Mouse (Mus musculus) right cerebral cortex, postnatal 36 days (tissue): ENCODE measurements around the gene Grhl3.

Experiments
- DNase-seq, 2 experiments: peaks; one replicate each; pipeline ENCODE4 v3.0.0; 2022; ENCODE audit warnings: low spot score in 2 of 2, mixed read lengths in 1 of 2

Grhl3 gene

DNA sequence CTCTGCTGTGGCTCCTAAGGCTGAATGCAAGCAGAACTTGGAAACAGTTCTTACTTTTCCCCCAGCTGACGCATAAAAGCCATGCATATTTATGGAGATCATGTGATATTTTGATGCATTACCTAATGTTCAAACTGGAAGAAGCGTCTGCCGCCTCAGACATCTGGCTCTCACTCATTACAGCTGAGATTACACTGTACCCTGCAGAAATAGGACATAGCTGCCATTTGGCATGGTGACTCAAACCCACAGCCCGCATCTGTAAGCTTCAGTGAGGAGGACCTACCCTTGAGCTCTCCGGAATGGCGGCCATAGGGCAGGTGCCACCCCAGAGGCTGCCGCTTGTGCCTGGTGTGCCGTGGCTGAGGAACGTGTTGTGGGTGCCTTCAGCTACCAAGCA lies 42.2 kb downstream of the Grhl3 start:
- DNase-seq = peak; percentile 62 to 74

DNA sequence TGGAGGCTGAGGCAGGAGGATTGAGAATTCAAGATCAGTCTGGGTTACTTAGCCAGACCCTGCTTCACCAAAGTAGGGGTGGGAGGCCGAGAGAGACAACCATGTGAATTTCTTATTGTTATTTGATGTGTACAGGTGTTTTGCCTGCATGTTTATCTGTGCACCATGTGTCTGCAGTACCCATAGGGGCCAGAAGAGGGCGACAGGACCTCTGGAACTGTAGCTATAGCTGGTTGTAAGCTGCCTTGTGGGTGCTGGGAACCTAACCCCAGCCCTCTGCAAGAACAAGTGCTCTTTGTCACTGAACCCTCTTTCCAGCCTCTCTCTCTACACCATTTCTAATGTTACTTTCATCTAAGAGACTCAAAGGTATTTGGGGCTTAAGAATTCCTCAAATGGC lies 43.2 kb downstream of the Grhl3 start:
- no peak for DNase-seq

DNA sequence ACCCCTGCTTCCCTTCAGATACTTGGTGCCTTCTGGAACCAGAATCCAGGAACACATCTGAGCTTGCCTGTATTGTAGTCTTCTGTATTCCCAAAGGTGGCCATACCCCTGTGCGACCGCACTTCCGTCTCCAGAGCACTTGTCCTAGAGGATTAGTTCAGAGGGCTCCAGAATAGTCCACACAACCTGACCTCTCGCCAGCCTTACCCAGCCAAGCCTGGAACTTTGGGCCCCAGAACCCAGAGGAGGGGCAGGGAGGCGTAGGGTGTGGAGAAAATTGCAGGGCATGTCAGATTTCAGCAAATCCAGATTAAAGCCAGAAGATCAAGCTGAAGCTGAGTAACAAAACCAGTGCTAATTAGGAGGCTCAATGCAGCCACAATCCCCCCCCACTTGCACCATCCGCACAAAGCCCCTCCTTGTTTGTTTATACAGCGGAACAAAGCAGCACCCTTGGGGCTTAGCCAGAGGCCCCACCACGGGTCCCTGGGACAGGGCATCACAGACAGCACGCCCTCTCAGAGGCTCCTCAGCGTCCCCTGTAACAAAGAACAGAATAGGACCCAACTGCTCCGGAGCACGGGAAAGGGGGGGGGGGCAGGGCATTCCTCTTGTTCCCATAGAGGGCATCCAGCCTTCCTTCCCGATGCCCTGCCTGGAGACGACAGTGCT lies 47.3 kb downstream of the Grhl3 start:
- no peak for DNase-seq

DNA sequence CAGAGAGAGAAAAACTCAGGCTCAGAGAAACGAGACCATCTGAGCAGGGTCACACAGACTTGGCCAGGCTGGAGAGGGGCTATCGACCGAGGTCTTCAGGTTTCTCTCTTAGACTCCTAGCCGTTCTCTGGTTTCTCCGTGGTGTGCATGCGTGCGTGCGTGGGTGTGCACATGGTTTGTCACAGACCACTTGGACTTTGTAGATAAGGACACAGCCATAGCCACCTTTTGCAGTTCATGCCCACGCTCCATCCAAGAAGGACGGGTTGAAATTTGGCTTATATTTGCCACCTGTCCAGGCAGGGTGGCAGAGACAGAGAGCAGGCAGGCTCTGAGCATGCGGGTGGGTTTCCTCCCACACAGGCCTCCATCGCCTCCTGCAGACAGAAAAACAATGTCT lies 48.4 kb downstream of the Grhl3 start:
- DNase-seq = no peak

DNA sequence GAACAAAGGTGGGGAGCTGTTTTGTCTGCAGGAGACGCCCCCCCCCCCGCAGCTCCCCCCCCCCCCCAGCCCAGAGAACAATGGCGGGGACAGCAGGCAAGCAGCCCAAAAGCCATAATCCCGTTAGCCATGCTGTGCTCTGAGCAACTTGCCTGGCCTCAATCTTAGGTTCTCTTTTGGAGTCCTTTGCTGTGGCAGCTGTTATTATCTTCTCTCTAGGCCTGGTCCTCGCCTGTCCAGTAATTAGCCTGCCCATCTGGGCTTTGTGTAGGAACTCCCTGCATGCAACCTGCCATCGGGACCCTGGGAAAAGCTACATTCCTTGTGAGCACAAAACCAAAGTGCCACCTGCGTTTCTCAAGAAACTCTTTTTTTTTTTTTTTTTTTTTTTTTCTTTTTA lies 49.5 kb downstream of the Grhl3 start:
- no peak for DNase-seq

DNA sequence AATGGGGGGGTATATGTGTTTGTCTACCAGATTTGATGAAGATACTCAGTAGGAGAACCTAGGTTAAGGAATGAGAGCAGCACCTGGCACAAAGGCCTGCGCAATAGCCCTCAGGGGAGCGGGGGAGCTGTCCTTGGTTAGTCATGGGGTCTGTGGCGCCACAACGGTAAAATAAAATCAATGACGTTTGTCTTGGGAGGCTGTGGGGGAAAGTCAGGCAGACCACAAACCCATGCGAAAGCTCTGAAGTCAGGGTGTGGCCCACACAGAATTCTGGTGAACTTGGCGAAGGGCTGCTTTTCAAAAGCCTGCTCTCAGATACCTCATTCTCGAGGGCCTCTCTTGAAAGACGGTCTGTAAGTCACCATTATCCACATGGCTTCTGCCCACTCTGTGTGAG lies 53.0 kb downstream of the Grhl3 start:
- no peak for DNase-seq

DNA sequence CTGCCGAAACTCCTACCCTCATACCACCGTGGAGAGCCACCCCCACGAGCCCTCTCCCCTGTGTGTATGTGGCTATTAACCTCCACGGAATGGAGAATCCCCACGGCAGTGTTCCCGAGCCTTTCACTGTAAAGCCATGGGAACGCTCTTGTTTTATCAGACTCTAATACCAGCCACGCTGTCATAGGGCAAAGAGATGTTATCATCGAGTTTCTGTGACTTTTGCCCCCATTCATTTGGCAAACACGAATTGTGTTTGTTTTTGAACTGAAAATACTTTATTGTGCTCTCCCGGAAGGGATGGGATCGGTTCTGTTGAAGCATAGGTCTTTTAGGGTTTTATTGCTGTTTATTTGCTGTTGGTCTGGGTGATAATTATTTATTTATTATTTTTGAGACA lies 55.3 kb downstream of the Grhl3 start:
- no peak for DNase-seq

DNA sequence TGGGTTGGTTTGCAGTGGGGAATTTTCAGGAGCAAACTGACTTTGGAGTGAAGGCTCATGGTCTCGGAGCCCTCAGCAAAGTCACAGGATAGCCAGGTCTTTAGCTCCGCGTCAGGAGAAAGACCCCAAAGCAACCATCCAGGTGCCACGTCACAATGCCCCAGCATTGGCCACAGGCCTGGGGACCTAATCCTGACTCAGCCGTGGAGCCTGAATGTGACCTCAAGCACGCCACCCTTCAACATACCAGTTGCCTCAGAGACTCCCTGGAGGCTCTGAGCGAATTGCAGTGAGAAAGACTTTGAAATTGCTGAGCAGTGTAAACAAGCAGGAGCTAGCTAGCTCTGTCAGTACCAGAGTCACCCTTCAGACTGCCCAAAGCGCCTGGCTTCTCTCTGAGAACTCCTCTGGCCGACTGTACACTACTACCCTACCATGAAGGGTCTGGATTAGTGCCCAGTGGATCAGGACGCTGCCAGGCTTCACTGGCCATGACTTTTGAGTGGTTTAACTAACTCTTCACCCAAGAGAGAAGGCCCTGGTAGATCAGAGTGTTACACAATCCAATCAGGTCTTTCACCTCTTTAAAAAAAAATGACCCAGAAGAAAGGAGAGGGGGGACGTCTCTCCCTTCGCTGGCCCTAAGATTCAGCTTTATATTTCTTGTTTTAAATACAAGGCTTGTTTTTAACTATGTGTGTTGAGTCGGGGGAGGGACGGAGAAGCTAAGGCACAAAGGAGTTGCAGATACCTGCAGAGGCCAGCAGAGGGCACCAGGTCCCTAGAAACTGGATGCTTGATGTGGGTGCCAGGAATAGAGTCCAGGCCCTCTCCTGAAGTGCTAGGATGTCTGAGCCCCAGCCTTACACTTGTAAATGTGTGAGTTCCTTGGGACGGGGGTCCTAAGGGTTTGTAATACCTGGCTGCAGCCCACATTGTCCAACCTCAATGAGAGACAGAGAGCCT lies 56.8 kb downstream of the Grhl3 start:
- DNase-seq = no peak

DNA sequence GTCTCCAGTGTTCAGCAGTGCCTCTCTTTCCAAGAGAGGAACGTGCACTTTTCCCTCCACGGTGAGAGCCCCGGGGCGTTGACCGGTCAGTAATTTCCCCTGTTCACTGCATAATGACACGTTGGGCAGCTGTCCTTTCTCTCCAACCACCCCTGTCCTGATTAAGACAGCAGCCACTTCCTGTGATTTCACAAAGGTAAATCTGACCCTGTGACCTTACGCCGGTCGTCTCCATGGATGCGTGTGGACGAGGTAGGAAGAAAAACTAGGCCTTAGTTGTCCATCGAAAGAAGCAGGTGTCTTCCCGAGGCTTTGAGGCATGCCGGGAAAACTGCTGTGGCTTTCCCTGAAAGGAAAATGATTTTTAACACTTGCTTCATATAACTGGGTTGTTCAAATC lies 58.5 kb downstream of the Grhl3 start:
- no peak for DNase-seq

DNA sequence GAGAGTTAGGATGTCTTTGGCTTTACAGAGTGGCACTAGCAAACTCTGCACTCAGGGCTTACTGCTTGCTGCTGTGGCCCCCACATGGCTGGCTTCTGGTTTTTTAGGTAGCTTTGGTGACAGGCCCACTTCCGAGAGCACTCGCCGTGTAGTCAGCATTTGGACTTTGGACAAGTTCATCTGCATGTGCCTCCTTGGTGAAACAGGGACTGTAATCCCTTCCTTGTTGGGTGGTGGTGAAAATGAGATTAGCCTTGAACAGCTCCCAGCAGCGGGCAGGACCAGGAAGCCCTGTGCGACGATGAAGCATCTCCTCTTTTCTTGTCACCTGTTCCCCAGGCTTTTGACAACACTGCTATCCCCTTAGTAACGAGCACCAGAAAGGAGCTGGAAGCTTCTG lies 59.6 kb downstream of the Grhl3 start:
- DNase-seq = no peak

DNA sequence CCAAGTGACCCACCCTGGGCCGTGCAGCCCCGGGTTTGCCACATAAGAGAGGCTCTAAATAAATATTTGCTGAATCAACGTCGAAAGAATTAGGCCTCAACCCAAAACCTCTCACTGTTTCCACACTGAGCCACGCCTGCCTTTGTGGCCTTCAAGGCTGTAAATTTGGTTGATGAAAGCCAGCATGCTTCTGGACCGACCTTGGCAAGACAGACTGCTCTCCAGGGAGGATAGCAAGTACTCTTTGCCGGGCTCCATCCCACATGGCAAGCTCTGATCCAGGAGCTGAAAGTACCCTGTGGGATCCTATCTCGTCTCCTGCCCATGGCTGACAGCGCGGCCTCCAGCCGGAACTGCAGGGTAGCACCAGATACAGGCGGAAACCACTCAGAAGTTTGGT lies 63.9 kb downstream of the Grhl3 start:
- no peak for DNase-seq

DNA sequence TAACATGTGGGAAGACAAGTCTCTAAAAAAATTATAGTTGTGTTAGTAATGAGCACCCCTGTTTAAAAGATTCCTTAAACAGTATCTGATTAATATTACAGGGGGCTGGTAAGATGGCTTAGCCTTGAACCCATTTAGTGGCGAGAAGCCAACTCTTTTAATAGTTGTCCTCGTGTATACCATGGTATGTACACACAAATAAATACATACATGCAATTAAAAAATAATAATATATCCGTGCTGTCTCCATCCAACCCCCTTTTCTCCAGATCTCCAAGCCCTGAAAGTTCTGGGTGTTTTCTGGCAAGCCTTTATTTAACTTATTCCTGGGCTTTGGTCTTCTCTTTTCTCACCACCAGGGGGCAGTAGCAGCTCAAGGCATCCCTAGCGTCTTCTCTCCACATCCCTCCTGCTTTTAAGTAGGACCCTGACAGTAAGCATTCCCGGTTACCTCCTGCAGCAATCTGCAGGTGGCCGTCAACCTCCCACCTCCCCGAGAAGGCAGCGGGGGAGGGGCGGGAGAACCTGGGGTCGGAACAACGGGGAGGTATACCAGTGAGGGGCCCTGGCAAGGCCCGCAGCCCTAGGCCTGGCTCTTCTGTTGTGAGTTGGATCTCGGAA lies 64.9 kb downstream of the Grhl3 start:
- peak; percentile 61 to 75 for DNase-seq

DNA sequence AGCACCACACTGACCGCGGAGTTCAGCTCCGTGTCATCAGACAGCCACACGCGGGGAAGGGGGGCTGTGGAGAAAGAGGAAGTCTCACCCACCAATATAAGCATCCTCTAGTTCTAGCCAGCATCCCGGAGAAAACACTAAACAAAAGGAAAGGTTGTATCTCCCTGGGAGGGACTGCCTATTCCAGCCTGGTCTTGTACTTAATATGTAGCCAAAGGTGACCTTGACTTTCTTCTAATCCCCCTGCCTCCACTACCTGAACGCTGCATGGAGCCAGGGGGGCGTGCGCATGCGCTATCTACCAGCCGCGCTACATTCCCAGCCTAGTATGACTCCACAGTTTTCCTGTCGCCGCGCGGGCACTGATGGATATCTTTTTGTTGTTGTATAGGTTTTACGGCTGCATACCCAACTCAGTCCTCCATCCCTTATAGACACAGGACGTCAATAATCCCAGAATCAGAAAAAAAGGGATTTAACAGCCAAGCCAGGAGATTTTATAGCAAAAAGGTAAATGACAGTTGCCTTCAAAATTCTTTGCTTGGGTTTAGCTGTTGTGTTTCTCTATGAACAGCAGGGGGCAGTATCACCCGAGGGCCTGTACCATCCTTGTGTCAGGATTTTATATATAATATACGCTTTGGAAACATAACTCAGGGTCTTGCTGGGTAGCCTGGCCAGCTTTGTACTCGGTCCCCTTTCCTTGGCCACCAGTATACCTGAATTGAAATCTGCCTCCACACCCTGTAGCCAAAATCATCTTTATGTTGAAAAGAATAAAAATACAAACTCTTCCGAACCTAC lies 65.7 kb downstream of the Grhl3 start:
- DNase-seq = peak; percentile 49 to 63

DNA sequence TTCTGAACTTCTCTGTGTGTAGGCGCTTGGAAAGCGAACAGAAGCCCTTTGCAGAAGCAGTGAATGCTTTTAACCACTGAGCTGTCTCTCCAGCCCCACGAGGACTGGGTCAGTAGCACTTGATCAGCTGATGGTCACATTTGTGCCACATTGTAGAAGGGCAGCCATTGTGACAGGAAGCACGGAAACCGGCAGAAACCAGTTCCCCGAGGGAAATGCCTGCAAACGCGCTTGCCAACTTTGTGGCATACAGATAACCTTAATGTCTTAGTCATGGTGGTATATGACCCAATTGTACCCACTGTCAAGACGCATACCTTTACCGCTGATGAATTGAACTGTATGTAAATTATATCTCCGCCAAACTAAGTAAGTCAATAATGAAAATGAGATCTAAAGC lies 67.6 kb downstream of the Grhl3 start:
- DNase-seq = no peak

DNA sequence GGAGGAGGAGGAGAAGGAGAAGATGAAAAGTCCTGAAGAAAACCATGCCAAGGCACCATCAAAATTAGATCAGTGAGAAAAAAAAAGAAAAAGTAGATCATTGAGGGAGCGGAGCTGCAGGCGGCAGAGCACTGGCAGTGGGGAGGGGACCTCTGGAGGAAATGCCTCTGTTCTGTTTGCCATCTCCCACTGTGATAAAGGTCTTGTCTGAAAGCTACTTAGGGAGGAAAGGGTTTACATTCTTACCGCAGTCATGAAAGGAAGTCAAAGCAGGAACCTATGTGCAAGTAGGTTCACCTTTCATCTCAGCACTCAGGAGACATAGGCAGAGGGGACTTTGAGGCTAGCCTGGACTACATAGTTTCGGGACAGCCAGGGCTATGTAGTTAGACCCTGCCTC lies 71.8 kb downstream of the Grhl3 start:
- no peak for DNase-seq

DNA sequence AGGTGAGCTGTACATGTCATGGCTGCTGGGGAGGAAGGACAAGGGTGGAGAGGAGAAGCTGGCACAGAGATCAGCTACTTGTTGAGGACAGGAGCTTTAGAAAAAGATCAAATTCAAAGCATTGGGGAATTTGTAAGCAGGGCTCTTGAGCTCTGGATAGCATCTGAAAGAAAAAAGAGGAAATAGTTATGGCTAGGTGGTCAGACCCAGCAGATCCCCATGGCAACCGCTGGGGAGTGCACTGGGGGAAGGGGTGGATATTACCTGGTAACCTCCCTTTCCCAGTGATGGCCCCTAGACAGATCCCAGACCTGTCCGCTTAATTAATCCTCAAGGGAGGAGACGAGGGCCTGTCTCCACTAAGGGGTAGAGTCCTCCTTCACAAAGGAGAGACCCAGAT lies 73.6 kb downstream of the Grhl3 start:
- no peak for DNase-seq

DNA sequence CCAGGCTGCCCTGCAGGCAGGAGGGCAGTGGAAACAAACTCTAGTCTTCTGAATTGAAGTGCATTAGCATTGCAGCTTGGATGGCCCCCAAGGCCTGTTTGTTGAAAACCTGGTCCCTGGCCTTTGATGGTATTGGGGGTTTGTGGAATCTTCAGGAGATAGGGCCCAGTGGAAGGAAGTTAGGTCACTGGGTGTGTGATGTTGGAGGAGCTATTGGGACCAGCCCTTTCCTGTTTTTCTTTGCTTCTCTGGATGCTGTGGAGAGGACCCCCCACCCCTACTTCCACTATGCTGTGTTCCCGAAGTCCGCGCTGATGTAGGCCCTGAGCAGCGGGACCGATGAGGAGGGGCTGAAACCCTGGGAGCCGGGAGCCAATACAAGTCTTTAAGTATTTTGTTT lies 75.3 kb downstream of the Grhl3 start:
- no peak for DNase-seq

DNA sequence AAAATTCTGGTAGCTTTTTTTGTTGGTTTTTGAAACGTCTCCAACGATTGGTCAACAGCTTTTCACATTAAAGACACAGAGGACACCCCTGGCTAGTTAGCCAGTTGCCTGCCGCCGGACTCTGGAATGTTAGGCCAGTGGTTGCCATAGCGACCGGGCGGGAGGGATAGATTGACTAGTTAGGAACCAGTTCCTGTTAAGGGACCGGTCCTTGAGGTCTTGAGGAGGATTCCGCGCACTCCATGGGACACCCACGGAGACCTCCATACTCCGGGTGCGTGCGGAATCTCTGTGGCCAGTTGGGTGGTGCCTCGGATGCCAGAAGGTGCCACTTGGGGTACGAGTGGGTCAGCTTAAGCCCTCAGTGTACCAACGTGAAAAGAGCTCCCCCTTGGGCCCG lies 77.6 kb downstream of the Grhl3 start:
- no peak for DNase-seq

DNA sequence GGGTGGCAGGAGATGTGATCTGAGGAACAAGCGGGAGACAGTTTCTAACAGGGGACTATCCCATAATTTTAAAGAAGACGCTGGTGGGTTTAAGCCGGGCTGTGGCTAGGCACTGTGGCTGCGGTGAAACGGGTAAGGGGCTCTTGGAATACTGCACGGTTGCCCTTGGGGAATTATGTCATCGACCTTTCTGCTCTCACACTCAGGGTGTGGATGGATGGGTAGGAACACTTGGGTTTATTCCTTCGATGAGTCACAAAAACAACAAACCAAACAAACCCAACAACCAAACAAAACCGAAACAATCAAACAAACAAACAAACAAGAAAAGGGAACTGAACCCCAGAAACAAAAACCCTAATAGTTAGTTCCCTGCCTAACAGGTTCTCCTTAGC lies 78.0 kb downstream of the Grhl3 start:
- no peak for DNase-seq

DNA sequence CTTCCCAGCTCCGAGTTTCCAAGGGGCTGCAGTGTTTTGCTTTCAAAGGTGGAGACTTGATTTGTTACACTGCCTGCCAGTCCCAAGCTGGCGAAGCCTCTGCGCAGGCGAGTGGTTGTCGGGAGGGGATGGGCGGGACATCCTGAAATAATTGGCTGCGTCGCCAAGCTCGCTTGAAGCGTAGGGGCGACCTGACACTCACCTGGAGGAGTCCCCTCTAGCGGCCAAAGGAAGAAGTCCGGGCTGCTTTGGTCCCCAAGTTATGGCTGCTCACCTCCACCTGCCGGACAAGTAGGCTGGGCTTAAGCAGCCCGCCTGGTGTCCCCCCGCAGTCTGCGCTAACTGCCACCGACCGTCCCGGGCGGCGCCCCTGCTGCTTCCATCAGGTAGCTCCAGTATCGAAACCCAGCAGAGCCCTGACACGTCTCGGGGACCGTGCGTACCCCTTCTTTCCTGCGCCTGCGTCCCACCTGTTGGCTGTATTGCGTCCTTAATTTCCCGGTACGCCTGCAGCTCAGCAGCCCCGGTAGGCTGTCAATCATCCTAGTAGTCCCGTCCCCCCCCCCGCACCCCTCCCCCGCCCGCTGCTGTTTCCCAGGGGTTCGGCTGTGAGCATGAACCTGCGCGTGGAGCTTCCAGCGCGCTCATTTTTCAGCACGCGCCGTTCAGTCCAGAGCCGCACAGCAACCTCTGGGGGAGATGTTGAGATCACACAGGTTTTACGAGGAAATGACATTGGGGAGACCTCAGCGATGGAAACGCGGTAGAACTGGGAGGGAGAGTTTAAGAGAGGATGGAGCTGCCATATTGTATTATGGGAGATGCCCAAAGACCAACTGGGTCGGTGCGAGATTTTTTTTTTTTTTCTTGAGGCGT lies 78.7 kb downstream of the Grhl3 start, which contains the start of the genes Stpg1 and Nipal3:
Gene Stpg1, plus strand, starts transcription at position 270 of the 876 bp plus-strand sequence.
Gene Nipal3, minus strand, starts transcription at position 518 of the 876 bp plus-strand sequence.
- DNase-seq = peak; percentile 83 to 90
